Mouse (Mus musculus) thymus, postnatal 4 days (tissue): ENCODE results near the gene Mbnl2.

Experiments used
- DNase-seq: peaks from one replicate; pipeline ENCODE4 v3.0.0; 2021

Mbnl2 gene

DNA sequence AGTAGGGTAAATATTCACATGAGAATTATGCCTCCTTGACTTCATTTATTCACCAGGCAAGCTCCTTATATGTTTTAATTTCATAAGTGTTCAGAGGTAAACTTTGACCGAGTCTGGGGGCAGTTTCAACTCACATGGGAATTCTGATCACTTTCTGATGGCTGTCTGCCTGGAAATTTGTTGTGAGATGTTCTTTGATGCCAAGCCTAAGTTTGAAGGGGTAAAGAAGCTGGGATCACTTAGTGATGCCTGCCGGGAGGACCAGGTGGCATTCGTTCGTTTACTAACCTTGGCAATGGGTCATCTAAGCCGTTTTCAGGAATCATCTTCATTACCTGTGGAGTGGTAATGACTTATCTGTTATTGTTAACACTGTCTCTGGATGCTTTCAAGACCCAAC is 23.0 kb downstream of the Mbnl2 start:
- DNase-seq = no peak

DNA sequence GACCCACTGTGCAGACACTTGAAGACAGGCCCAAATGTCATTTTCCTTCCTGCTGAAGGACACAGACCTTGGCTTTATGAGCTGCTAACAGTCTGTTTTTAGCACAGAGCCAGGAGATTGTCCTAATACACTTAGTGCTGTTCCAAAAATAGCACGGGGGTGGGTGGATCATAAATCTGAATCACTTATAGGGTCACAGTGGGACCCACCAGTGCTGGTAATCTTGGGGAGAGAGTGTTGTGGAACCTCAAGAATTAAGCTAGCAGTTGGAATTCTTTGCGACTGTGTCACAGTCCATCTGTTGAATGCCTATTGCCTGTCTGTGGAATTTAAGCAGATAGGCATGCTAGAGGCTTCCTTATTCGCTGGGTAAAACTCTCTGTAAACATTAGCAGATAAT is 24.2 kb downstream of the Mbnl2 start:
- DNase-seq = no peak

DNA sequence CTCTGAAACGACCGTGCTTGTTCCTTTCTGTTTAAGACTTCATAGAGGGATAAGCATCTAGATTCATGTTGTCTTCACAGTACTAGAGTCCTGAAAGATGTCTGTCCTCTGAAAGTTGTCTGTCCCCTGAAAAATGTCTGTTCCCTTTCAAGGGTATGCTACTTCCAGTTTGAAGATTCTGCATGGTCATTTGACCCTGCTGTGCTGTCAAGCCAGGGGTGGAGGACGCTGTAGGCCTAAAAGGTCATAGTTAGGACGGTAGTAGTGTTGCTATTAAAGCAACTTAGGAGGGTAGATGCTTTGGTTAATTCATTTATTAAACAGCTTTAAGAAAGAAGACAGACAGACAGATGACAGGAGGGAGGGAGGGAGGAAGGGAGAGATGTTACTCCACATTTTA is 24.7 kb downstream of the Mbnl2 start:
- no peak for DNase-seq

DNA sequence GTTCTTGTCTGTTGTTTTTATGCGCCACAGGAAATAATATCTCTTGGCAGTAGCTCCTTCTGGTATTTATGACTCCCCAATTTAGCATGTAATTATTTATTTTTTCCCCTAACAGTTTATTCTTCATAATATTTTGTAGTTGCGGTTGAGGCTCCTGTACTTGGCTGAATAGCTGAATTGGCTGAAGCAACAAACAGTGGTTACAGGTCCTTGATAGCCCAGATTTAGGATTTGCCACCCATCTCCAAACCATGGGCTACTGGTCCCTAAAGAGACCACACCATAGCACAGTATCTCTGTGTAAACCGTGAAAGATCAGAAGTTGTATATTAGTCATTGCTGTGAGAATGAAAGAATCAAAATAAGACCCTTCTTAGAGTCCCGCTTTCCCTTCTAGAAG is 25.3 kb downstream of the Mbnl2 start:
- DNase-seq = no peak

DNA sequence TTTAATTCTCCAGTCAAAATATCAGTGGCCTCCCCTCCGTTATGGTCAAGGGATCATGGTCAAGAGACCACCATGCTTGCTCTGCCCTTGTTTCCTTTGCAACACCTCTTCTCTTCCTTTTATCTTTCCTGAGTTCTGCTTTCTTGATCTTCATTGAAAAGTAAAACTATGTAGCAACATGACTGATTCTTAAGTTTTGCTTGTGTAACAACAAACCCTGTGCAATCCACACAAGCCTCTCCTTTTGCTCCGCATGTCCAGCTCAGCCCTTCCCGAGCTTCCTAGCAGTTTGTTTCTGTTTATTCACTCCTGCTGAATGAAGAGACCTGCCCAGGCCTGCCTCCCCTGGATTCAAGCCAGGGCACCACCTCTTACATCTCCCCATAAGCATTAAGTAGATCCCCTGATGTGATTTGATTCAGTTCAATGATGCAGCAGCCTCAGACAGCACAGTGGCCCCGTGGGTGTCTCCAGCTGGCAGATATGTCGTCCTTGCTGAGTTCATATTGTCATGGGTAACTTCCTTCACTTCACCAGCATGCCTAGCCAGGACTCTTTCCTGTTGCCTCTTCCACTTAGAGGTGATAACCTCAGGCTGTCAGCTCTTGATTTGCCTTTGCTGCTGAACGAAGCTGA is 27.6 kb downstream of the Mbnl2 start:
- no peak for DNase-seq

DNA sequence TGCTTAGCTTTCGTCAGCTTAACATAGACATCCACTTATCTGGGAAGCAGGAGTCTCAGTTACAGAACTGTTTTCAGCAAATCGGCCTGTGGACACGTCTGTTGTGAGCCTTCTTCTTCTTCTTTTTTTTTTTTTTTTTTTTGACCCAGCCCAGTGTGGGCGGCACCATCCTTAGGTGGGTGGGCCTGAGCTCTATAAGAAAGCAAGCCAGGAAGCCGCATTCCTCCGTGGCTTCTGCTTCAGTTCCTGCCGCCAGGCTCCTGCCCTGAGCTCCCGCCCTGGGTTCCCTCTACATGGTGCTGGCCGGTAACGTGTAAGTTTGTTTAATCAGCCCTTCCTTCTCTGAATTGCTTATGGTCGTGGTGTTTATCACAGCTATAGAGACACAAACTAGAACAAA is 30.8 kb downstream of the Mbnl2 start:
- peak; percentile 33 for DNase-seq

- no peak for DNase-seq
Measured at GRCm38 (mm10) chr14:120307356-120307755, 31.9 kb downstream of the Mbnl2 start.

- DNase-seq = no peak
Measured at GRCm38 (mm10) chr14:120307963-120308362, 32.5 kb downstream of the Mbnl2 start.

DNA sequence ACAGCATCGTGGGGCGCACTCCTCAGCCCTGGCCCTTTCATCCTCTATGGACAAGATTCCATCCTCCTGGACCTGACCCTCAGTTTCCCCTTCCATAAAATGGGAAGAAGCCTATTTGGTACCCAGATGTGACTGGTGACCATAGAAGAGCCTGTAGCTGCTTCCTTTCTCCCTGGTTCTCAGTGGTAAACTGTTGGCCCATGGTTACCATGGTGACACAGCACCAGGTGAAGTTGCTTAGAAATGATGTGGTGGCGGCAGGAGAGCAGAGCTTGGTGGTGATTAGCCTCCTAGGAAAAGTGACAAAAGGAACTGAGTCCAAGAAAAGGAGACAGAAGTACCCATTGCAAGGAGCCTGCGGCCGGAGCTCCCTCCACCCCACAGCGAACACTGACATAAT is 34.2 kb downstream of the Mbnl2 start:
- no peak for DNase-seq

- DNase-seq = no peak
Measured at GRCm38 (mm10) chr14:120311330-120312097, 36.0 kb downstream of the Mbnl2 start.

- no peak for DNase-seq
Measured at GRCm38 (mm10) chr14:120312661-120313406, 37.4 kb downstream of the Mbnl2 start.

DNA sequence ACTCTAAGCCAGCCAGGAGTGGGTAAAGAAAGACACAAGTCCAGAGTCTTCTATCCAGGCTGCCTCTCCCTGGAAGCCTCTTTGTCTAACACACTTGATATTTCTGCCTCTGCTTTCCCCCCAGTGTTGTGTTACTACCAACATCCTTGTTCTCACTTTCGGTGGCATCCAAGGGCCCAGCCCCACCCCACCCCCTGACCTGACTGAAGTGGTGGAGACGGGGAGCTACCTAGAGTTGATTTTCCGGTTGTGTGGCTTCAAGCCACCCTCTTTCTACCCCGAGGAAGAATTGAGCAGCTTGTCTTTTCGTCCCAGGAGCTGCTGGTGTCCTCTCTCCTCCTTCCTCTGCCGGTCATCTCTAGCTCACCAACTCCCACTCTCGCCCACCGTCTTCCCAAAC is 38.0 kb downstream of the Mbnl2 start:
- no peak for DNase-seq

GRCm38 (mm10) chr14:120315721-120316120 is 40.3 kb downstream of the Mbnl2 start:
- no peak for DNase-seq

- DNase-seq = no peak
Measured at GRCm38 (mm10) chr14:120318326-120318935, 43.0 kb downstream of the Mbnl2 start.

- no peak for DNase-seq
Measured at GRCm38 (mm10) chr14:120318974-120319731, 43.7 kb downstream of the Mbnl2 start.

DNA sequence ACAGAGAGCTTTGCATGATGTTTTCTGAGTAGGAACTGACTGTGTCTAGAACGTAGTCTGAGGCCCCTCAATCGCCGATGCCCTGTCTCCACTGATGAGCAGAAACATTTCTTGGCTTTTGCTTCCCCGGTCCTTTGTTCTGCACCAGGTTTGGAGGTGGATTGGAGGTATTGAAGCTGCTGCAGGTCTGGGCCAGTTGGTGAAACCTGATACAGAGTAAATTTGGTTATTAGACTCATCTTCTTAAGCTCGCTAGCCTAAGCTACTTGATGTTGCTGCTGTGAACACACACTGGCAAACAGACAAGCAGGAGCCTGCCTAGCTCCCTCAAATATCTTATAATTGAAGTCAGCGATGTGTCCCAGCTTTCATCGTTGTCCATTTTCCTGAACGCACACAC is 46.6 kb downstream of the Mbnl2 start:
- no peak for DNase-seq

GRCm38 (mm10) chr14:120323111-120323510 is 47.6 kb downstream of the Mbnl2 start:
- DNase-seq = no peak

DNA sequence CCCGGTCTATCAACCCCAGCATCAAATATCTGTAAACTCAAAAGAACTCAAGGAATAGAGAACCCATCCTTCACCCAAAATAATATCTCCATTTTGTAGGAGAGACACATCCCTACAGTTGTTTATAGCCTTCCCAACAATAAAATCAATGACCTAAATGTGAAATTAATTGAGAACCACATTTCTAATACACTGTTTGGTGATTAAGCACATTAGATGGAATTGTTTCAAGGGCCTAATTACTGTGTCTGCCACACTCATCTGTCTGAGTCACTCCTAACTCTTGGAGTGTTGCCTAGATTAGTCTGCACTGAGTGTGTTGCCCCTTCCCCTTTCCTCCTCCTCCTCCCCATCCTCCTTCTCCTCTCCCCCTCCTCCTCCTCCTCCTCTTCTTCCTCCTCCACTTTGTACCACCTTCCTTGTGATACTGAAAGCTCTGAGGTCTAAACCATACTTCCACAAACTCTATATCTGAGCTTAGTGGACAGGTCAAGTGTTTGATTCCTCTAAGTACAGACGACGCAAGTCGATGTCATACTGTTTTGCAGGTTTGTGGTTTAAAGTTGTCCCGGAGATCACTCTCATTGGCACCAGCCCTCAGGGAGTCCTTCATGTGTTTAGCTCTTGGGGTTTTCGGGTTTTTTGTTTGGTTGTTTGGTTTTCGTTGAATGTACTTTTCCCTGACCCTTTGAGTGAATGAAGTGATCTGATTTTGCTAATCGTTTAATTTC is 48.8 kb downstream of the Mbnl2 start:
- DNase-seq = no peak

GRCm38 (mm10) chr14:120324883-120325480 is 49.5 kb downstream of the Mbnl2 start:
- DNase-seq = no peak

GRCm38 (mm10) chr14:120325673-120326072 is 50.2 kb downstream of the Mbnl2 start:
- no peak for DNase-seq

DNA sequence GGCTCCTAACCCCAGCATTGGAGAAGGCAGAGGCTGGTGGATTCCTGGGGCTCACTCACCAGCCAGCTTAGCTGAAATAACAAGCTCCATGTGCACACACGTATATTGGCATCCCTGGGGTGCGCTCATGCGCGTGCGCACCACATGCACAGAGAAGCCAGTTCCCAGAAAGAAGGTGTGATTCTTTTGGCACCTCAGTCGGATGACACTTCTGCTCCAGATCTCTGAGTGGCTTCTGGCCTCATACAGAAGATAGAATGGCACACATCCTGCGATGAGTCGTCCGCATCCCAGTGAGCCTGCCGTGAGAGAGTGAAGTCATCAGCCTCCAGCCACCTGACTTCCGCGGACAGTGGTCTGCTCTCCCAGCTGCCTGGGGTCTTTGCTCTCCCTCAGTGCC is 55.0 kb downstream of the Mbnl2 start:
- no peak for DNase-seq
